Mouse (Mus musculus) spleen, postnatal 14 days (tissue): Measurements from ENCODE around the gene Lamb3.
"Not testable (repeated sequence)": the region's sequence is repeated elsewhere in the genome, so short reads cannot be mapped to it uniquely, and the experiment has no call there.

ENCODE experiments used
- DNase-seq, 2 experiments: peaks; one replicate each; pipeline ENCODE4 v3.0.0; 2021 to 2022; ENCODE audit warnings: low spot score in 2 of 2

Gene Lamb3

GRCm38 (mm10) chr1:193274407-193275071 lies 67.0 kb downstream of the Lamb3 start:
- DNase-seq = no peak

- no peak for DNase-seq
Observed at GRCm38 (mm10) chr1:193278414-193279045, 71.0 kb downstream of the Lamb3 start.

GRCm38 (mm10) chr1:193279492-193279891 lies 72.0 kb downstream of the Lamb3 start:
- DNase-seq = no peak

- no peak for DNase-seq
Observed at GRCm38 (mm10) chr1:193281344-193281743, 73.8 kb downstream of the Lamb3 start.

GRCm38 (mm10) chr1:193284228-193284779 lies 76.8 kb downstream of the Lamb3 start:
- no peak for DNase-seq

GRCm38 (mm10) chr1:193285766-193286325 lies 78.3 kb downstream of the Lamb3 start:
- not testable (repeated sequence) for DNase-seq

- no peak for DNase-seq
Observed at GRCm38 (mm10) chr1:193287578-193287977, 80.1 kb downstream of the Lamb3 start.

- DNase-seq = no peak
Observed at GRCm38 (mm10) chr1:193289076-193289475, 81.6 kb downstream of the Lamb3 start.

GRCm38 (mm10) chr1:193289914-193290313 lies 82.4 kb downstream of the Lamb3 start:
- no peak for DNase-seq

GRCm38 (mm10) chr1:193290686-193291085 lies 83.2 kb downstream of the Lamb3 start:
- no peak for DNase-seq

- no peak for DNase-seq
Observed at GRCm38 (mm10) chr1:193293039-193293438, 85.5 kb downstream of the Lamb3 start.

GRCm38 (mm10) chr1:193293926-193294325 lies 86.4 kb downstream of the Lamb3 start:
- DNase-seq = no peak

- no peak for DNase-seq
Observed at GRCm38 (mm10) chr1:193295920-193296319, 88.4 kb downstream of the Lamb3 start.

- no peak for DNase-seq
Observed at GRCm38 (mm10) chr1:193298141-193298765, 90.8 kb downstream of the Lamb3 start.

GRCm38 (mm10) chr1:193299995-193300394 lies 92.5 kb downstream of the Lamb3 start:
- no peak for DNase-seq

- DNase-seq = no peak
Observed at GRCm38 (mm10) chr1:193301216-193302092, 94.0 kb downstream of the Lamb3 start.

- DNase-seq = no peak
Observed at GRCm38 (mm10) chr1:193302093-193302405, 94.5 kb downstream of the Lamb3 start.

GRCm38 (mm10) chr1:193303096-193303495 lies 95.6 kb downstream of the Lamb3 start:
- no peak for DNase-seq

GRCm38 (mm10) chr1:193305386-193305785 lies 97.9 kb downstream of the Lamb3 start:
- DNase-seq = no peak

- DNase-seq = no peak
Observed at GRCm38 (mm10) chr1:193306832-193307231, 99.3 kb downstream of the Lamb3 start.

GRCm38 (mm10) chr1:193309785-193310518 lies 102.5 kb downstream of the Lamb3 start:
- DNase-seq = no peak
